Mouse (Mus musculus): ENCODE results near the gene Msx2. TPM values are rescaled to one million over a fixed set of nuclear protein-coding genes. Genes with fewer than 3 reads are reported as not detected.

Gene Msx2
- polyA plus RNA-seq, 1 experiment = not detected

DNA sequence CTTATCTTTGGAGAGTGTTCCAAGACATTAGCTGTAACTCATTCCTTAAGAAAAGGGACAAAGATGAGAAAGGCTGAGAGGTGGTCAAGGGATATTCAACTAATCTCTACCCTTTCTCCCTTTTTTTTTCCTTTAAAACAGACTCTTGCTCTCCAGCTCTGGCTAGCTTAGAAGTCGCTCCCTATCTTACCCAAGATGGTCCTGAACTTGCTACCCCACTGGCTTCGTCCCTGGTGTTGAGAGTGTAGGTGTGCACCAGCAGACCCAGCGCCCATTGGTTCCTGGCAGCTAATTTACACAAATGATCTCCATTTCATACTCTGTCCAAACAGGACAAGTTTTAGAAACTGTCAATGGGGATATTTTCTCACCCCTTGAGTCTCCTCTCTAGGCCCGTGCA, 417 bp upstream of the Msx2 start:
- peaks cover 2% of the 10 kb centered on the region; the same call in 1 of the 2 replicates for H3K4me1 ChIP-seq (ENCODE audit: control insufficient read depth, insufficient read depth, insufficient read length, low read length)
- H3K36me3 ChIP-seq (ENCODE audit: control insufficient read depth, insufficient read depth, low read length) = no peaks in the 10 kb centered on the region
- TF ChIP-seq CTCF (IDR thresholded peaks at IDR 0.05; ENCODE audit: extremely low read depth, insufficient read length, insufficient replicate concordance, low read depth, low read length) = no peak
- H3K27ac ChIP-seq (ENCODE audit: insufficient read depth, low read depth, low read length) = no peak overlapping the region
- H3K4me3 ChIP-seq (ENCODE audit: low read depth, low read length) = no peak overlapping the region
- WGBS = 38% methylated on average over 4 of the region's 4 CpGs
- H3K27me3 ChIP-seq (ENCODE audit: control insufficient read depth, insufficient read depth, low read length) = peaks cover 64% of the 10 kb centered on the region

GRCm38 (mm10) chr13:53471926-53472613, 804 bp downstream of the Msx2 start:
- H3K27ac ChIP-seq (ENCODE audit: insufficient read depth, low read depth, low read length) = no peak overlapping the region
- peaks cover 67% of the 10 kb centered on the region for H3K27me3 ChIP-seq (ENCODE audit: control insufficient read depth, insufficient read depth, low read length)
- WGBS = 3% methylated on average over 50 of the region's 50 CpGs
- TF ChIP-seq POLR2A (IDR thresholded peaks at IDR 0.05; ENCODE audit: low read depth, low read length) (no peak), CTCF (IDR thresholded peaks at IDR 0.05; ENCODE audit: extremely low read depth, insufficient read length, insufficient replicate concordance, low read depth, low read length) (no peak)
- peaks cover 2% of the 10 kb centered on the region; the same call in 1 of the 2 replicates for H3K4me1 ChIP-seq (ENCODE audit: control insufficient read depth, insufficient read depth, insufficient read length, low read length)
- H3K36me3 ChIP-seq (ENCODE audit: control insufficient read depth, insufficient read depth, low read length) = no peaks in the 10 kb centered on the region
- peak overlapping the region; percentile 50 for H3K4me3 ChIP-seq (ENCODE audit: low read depth, low read length)

DNA sequence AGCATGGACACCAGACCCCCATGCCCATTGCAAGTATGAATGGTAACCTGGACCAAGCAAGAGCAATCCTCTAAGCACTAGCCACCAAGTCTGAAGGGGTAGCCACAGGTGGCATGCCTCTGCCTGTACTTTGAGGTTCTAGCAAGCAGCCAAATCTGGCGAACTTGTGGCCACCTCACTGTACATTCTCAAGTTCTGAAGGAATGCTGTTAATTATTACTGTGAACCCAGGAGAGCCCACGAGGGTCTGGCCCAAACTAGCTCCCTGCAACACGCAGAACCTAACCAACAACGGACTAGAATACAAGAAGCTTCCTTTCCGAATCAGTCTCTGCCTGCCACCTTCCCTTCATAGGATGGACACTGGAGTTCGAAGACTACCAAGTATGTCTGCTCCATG, 1.5 kb downstream of the Msx2 start:
- H3K27ac ChIP-seq (ENCODE audit: insufficient read depth, low read depth, low read length) = no peak overlapping the region
- peaks cover 2% of the 10 kb centered on the region; the same call in 1 of the 2 replicates for H3K4me1 ChIP-seq (ENCODE audit: control insufficient read depth, insufficient read depth, insufficient read length, low read length)
- H3K36me3 ChIP-seq (ENCODE audit: control insufficient read depth, insufficient read depth, low read length) = no peaks in the 10 kb centered on the region
- TF ChIP-seq POLR2A (IDR thresholded peaks at IDR 0.05; ENCODE audit: low read depth, low read length) (no peak), CTCF (IDR thresholded peaks at IDR 0.05; ENCODE audit: extremely low read depth, insufficient read length, insufficient replicate concordance, low read depth, low read length) (no peak)
- H3K4me3 ChIP-seq (ENCODE audit: low read depth, low read length) = no peak overlapping the region
- 40% methylated on average over 6 of the region's 6 CpGs for WGBS
- H3K27me3 ChIP-seq (ENCODE audit: control insufficient read depth, insufficient read depth, low read length) = peaks cover 63% of the 10 kb centered on the region

DNA sequence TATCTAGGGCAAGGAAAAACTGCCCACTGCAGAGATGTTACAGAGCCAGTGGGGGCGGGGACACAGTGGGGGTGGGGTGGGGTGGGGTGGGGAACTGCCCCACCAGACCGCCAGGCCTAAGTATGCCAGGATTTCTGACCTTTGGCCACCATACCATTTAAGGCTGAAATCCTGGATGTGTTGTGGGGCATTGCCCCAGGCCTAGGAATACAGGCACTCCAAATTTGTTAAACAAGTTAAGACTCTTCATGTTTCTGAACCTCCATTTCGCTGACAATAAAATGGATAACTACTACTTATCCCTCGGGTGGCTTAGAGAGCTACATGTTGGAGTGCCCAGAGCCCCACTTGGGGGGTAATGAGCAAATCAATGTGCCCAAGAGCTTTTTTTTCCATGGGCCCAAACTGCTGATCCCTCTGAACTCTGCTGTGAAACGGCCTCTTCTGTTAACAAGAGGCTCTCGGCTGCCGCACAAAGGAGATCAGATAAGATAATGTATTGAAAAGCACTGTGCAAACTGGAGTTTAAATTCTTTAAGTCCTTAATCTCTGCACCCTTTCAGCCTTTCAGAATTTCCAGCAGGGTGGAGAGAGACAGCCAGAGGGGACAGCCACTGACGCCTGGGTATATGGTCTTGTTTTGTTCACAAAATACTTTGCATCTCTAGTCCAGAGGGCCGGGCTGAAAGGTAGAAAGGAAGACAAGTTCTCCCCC, 2.3 kb downstream of the Msx2 start:
- peaks cover 59% of the 10 kb centered on the region for H3K27me3 ChIP-seq (ENCODE audit: control insufficient read depth, insufficient read depth, low read length)
- H3K36me3 ChIP-seq (ENCODE audit: control insufficient read depth, insufficient read depth, low read length) = no peaks in the 10 kb centered on the region
- no peak overlapping the region for H3K4me3 ChIP-seq (ENCODE audit: low read depth, low read length)
- TF ChIP-seq POLR2A (IDR thresholded peaks at IDR 0.05; ENCODE audit: low read depth, low read length) (no peak), CTCF (IDR thresholded peaks at IDR 0.05; ENCODE audit: extremely low read depth, insufficient read length, insufficient replicate concordance, low read depth, low read length) (no peak)
- H3K4me1 ChIP-seq (ENCODE audit: control insufficient read depth, insufficient read depth, insufficient read length, low read length) = peaks cover 2% of the 10 kb centered on the region; the same call in 1 of the 2 replicates
- H3K27ac ChIP-seq (ENCODE audit: insufficient read depth, low read depth, low read length) = no peak overlapping the region
- 18% methylated on average over 9 of the region's 9 CpGs for WGBS

- no peak overlapping the region for H3K4me3 ChIP-seq (ENCODE audit: low read depth, low read length)
- no peak overlapping the region for H3K27ac ChIP-seq (ENCODE audit: insufficient read depth, low read depth, low read length)
- H3K36me3 ChIP-seq (ENCODE audit: control insufficient read depth, insufficient read depth, low read length) = no peaks in the 10 kb centered on the region
- peaks cover 62% of the 10 kb centered on the region for H3K27me3 ChIP-seq (ENCODE audit: control insufficient read depth, insufficient read depth, low read length)
- 58% methylated on average over 5 of the region's 5 CpGs for WGBS
- TF ChIP-seq POLR2A (IDR thresholded peaks at IDR 0.05; ENCODE audit: low read depth, low read length) (no peak), CTCF (IDR thresholded peaks at IDR 0.05; ENCODE audit: extremely low read depth, insufficient read length, insufficient replicate concordance, low read depth, low read length) (no peak)
- peaks cover 2% of the 10 kb centered on the region; the same call in 1 of the 2 replicates for H3K4me1 ChIP-seq (ENCODE audit: control insufficient read depth, insufficient read depth, insufficient read length, low read length)
Measured at GRCm38 (mm10) chr13:53469756-53470155, 3.1 kb downstream of the Msx2 start.

DNA sequence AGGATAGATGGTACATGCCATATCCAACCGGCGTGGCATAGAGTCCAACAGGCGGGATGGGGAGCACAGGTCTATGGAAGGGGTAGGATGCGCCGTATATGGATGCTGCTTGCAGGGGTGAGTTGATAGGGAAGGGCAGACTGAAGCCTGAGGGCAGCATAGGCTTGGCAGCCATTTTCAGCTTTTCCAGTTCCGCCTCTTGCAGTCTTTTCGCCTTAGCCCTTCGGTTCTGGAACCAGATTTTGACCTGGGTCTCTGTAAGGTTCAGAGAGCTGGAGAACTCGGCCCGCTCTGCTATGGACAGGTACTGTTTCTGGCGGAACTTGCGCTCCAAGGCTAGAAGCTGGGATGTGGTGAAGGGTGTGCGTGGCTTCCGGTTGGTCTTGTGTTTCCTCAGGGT, 4.7 kb downstream of the Msx2 start:
- Histone ChIP-seq H3K27me3 (ENCODE audit: control insufficient read depth, insufficient read depth, low read length) (peaks cover 58% of the 10 kb centered on the region), H3K27ac (ENCODE audit: insufficient read depth, low read depth, low read length) (no peak overlapping the region), H3K4me1 (ENCODE audit: control insufficient read depth, insufficient read depth, insufficient read length, low read length) (peaks cover 2% of the 10 kb centered on the region; the same call in 1 of the 2 replicates), H3K4me3 (ENCODE audit: low read depth, low read length) (no peak overlapping the region), H3K36me3 (ENCODE audit: control insufficient read depth, insufficient read depth, low read length) (no peaks in the 10 kb centered on the region)
- no peak for TF ChIP-seq POLR2A (IDR thresholded peaks at IDR 0.05; ENCODE audit: low read depth, low read length)
- no peak for TF ChIP-seq CTCF (IDR thresholded peaks at IDR 0.05; ENCODE audit: extremely low read depth, insufficient read length, insufficient replicate concordance, low read depth, low read length)
- 74% methylated on average over 14 of the region's 14 CpGs for WGBS

GRCm38 (mm10) chr13:53466189-53466866, 6.5 kb downstream of the Msx2 start:
- Histone ChIP-seq H3K27ac (ENCODE audit: insufficient read depth, low read depth, low read length) (no peak overlapping the region), H3K36me3 (ENCODE audit: control insufficient read depth, insufficient read depth, low read length) (no peaks in the 10 kb centered on the region), H3K4me3 (ENCODE audit: low read depth, low read length) (no peak overlapping the region), H3K27me3 (ENCODE audit: control insufficient read depth, insufficient read depth, low read length) (peaks cover 55% of the 10 kb centered on the region), H3K4me1 (ENCODE audit: control insufficient read depth, insufficient read depth, insufficient read length, low read length) (no peaks in the 10 kb centered on the region)
- WGBS = 23% methylated on average over 18 of the region's 18 CpGs
- TF ChIP-seq POLR2A (IDR thresholded peaks at IDR 0.05; ENCODE audit: low read depth, low read length) (no peak), CTCF (IDR thresholded peaks at IDR 0.05; ENCODE audit: extremely low read depth, insufficient read length, insufficient replicate concordance, low read depth, low read length) (no peak)

Data from small intestine, adult 2 months (tissue).